Mouse (Mus musculus): Measurements from ENCODE around the gene Pla2g4f.

DNA sequence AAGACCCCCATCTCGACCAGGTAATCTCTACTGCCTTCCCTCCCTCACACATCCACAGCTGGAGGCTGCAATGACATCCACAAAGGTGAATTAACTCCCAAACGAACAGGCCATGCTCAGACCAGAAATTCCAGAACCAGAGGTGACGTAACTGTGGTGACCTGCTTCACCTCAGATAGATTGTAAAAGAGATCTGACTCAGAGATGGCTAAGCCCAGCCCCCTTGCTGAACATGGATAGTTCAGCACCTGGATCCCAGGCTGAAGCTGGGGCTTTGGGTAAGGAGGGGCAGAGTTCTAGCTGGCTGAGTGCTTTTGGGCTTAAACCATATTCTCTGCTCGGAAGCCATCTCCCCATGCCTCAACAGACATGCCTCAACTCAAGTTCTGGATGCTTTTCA is 1.1 kb upstream of the Pla2g4f start:
- TF ChIP-seq POLR2A (IDR thresholded peaks at IDR 0.05; ENCODE audit: extremely low read depth, insufficient read depth, low read length) (no peak), CTCF (IDR thresholded peaks at IDR 0.05; ENCODE audit: extremely low read depth, insufficient read depth, low read length) (no peak)

Measured in cortical plate, adult 2 months (tissue).